Mouse (Mus musculus): ENCODE data around the gene Gm11020.
"Not testable (repeated sequence)": the region's sequence is repeated elsewhere in the genome, so short reads cannot be mapped to it uniquely, and the experiment has no call there.

The Gm11020 gene

GRCm38 (mm10) chr8:104321267-104321666 lies at the start of gene Gm11020:
Gm11020 (plus strand) TSS chr8:104321567.
- DNase-seq (ENCODE audit: low spot score) = not testable (repeated sequence)

DNA sequence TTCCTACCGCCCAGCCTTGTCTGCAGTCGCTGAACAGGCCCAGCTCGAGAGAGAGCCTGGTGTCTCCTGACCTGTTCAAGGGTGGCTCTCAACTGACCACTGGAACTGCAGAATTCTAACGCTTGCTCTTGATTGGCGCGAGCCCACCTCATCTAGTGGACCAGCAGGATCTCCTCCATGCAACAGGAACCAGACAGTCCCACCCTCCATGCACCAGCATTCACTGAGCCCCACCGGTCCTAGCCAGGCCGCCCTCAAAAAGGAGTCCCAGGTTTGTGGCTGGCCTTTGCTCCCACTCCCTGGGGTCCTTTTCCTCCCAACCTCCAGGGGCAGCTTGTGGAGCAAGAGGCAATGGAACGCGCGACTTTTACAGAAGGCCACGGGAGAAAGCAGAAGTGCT lies 28.3 kb upstream of the Gm11020 start, which contains the start of gene Cmtm2a:
TSS of gene Cmtm2a (minus strand) at position 101 of the 400 bp plus-strand sequence.
- not testable (repeated sequence) for DNase-seq (ENCODE audit: low spot score)

DNA sequence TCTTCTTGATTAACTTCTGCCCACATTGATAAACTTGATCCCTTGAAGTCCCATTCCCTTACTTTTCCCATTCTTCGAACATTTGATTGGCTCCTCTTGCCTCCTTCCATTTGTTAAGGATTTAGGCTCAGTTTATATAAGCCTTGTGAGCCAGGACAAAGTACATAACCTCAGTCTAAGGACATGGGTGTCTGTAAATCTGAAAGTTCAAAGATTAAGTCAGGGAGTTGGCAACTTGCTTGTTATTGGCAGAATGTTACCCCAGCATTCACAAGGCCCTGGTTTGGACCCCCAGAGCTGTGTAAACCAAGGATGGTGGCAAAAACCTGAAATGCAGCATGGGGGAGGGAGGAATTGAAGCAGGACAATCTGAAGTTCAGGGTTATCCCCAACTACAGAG lies 27.0 kb upstream of the Gm11020 start:
- DNase-seq (ENCODE audit: low spot score) = no peak

GRCm38 (mm10) chr8:104301577-104301976 lies 19.8 kb upstream of the Gm11020 start:
- not testable (repeated sequence) for DNase-seq (ENCODE audit: low spot score)

DNA sequence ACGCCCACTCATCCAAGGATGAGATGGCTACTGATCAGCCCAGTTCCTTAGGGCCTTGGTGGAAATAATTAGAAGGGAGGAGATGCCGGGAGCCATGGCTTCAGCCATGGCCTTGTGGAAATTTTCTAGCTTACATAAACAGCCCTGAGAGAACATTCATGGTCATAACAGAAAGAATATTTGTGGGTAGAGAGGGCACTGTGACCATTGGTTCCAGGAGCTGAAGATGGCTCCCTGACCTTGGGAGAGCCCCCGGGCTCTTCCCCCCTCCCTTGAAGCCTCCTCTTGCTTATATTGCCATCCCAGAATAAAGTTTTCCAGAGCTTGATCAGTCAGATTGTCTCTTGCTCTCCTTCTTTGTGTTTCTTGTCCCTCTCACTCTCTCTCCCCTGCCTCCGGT lies 18.8 kb upstream of the Gm11020 start:
- DNase-seq (ENCODE audit: low spot score) = not testable (repeated sequence)

DNA sequence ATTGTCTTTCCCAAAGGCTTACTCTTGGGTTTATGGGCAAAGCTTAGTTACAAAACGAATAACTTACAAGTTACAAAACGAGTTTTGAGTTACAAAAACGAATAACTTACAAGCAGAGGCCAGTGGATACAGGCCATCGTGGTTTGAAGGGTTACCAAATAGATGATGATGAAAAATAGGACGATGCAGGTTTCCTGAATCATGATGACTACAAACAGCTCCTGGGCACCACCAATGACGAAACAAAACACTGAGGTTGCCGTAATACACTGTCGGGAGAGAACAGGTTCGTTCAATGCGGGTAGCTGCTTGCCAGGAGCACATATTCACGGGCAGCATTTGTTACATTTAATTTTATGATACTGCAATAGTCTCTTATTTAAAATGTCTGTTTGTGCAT lies 16.4 kb upstream of the Gm11020 start:
- no peak for DNase-seq (ENCODE audit: low spot score)

GRCm38 (mm10) chr8:104308341-104308740 lies 13.0 kb upstream of the Gm11020 start:
- DNase-seq (ENCODE audit: low spot score) = peak; percentile 10

- DNase-seq (ENCODE audit: low spot score) = not testable (repeated sequence)
Measured at GRCm38 (mm10) chr8:104309441-104310155, 11.8 kb upstream of the Gm11020 start, which contains the start of the genes Gm45711 and Cmtm1. Gm45711 (minus strand) TSS chr8:104310081. Cmtm1 (minus strand) TSS chr8:104310145.

GRCm38 (mm10) chr8:104312023-104312422 lies 9.3 kb upstream of the Gm11020 start:
- not testable (repeated sequence) for DNase-seq (ENCODE audit: low spot score)

DNA sequence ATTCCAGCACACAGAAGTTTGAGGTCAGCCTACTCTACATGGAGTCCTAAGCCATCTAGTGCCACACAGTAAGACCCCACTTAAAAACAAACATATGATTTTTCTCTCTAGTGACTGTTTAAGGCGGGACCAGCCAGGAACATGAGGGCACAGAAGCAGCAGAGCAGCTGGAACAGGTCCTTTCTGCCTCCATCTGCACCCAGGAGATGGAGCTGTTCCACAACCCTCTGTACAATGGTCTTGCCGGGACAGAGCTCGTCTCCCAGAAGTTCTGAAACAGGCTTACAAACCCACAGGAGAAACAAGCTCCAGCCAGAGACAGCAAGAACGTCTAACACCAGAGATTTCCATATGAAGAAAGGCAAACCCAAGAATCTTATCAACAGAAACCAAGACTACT lies 8.1 kb upstream of the Gm11020 start:
- DNase-seq (ENCODE audit: low spot score) = no peak

GRCm38 (mm10) chr8:104321930-104322329 lies 563 bp downstream of the Gm11020 start, which contains the start of gene Cmtm2b:
Cmtm2b (plus strand) TSS chr8:104322230.
- DNase-seq (ENCODE audit: low spot score) = not testable (repeated sequence)

DNA sequence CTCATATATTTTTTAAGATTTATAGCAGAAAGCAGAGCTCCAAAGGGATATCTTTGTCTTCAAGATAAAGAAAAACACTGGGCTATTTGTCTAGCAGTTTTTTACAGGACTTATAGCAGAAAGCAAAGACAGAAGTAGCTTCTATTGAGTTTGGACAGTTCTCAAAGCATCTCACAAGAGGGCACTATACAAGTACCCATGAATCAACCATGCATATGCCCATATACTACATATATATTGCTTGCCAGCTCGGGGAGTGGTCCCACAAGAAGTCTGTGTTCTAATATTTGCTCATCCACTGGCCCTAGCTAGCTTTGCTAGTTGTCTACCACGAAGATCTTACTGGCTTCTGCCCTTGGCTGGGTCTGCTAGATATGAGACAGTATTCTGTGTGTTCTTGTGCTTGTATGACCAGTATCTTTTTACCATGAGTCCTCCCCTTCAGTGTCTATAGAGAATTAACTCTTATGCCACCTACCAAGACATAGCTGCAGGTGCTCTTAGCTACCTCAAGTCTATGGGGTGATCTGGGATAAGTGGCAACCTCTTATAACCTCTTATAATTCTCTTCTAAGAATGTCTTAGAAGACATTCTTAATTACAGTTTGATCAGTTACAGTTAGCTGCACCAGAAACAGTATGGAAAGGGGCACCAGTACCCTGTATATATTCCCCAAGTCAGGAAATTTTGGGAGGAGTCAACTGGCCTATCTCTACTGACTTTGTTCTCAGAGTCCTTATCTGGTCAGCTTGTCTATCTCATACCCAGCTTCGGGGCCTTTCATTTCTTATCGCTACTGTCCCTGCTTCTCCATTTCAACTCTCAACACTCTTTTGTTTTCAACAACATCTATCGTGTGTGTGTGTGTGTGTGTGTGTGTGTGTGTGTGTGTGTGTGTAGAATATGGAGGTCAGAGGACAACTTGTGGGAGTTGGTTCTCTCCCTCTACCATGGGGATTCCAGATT lies 11.6 kb downstream of the Gm11020 start:
- no peak for DNase-seq (ENCODE audit: low spot score)

- DNase-seq (ENCODE audit: low spot score) = no peak
Measured at GRCm38 (mm10) chr8:104333786-104334185, 12.4 kb downstream of the Gm11020 start.

DNA sequence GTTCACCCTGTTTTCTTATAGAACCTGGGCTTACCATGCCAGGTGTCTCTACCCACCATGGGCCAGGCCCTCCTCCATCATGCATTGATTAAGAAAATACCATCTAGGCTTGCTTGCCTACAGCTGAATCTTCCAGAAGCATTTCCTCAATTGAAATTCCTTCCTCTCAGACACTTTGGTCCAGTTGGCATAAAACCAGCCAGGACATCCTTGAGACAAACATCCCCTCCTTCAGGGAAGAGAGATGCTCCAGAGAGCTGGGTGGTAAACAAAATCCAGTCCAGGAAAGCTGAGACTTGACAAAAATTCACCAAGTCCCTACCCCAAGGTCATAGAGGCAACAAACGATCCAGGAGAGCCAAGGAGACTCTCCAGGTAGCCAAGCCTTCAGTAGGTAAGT lies 12.8 kb downstream of the Gm11020 start:
- DNase-seq (ENCODE audit: low spot score) = no peak

DNA sequence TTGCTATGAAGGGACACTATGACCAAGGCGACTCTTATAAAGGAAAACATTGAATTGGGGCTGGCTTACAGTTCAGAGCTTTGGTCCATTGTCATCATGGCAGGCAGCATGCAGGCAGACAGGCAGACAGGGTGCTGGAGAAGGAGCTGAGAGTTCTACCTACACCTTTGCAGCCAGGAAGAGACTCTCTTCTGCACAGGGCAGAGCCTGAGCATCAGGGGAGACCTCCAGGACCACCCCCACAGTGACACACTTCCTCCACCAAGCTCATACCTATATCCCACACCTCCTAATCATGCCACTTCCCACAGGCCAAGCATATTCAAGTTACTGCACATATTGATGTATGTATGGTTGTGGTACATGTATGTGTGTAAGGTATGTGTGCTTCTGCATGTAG lies 15.4 kb downstream of the Gm11020 start:
- no peak for DNase-seq (ENCODE audit: low spot score)

GRCm38 (mm10) chr8:104337890-104338289 lies 16.5 kb downstream of the Gm11020 start:
- DNase-seq (ENCODE audit: low spot score) = no peak

GRCm38 (mm10) chr8:104339229-104339982 lies 18.0 kb downstream of the Gm11020 start, which contains the start of gene Cmtm3:
Cmtm3 (plus strand) TSS chr8:104339410.
- DNase-seq (ENCODE audit: low spot score) = no peak

- no peak for DNase-seq (ENCODE audit: low spot score)
Measured at GRCm38 (mm10) chr8:104339983-104340232, 18.5 kb downstream of the Gm11020 start.

- peak; percentile 85 for DNase-seq (ENCODE audit: low spot score)
Measured at GRCm38 (mm10) chr8:104340233-104341105, 19.1 kb downstream of the Gm11020 start.

GRCm38 (mm10) chr8:104341106-104341561 lies 19.8 kb downstream of the Gm11020 start:
- DNase-seq (ENCODE audit: low spot score) = peak; percentile 68

DNA sequence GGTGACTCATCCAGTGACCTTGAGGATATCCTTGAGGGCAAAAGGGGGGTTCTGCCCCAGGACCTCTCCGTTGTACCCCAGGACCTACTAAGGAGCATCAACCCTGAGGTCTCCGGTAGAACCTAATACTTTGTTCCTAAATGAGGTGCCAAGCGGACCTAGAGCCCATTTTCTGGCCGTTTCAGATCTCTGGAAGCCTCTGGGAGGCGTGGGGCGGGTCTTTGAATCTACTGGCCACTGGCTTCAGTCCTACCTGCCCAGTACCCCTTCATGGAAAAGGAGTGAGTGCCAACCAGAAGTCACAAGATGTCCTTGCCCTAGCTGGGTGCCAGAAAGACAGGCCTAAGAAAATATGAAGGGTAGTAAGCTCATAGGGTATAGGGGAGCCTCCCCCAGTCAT lies 20.3 kb downstream of the Gm11020 start:
- DNase-seq (ENCODE audit: low spot score) = no peak
